Mouse (Mus musculus) mature B cell (primary cell): ENCODE results near the gene Lama1.

Experiments
- in situ Hi-C: fragments of 300-500 bp; cut with MboI; formaldehyde crosslinking; loops from 2 replicates; pipeline ENCODE4 v1.14.3; 2019

Gene Lama1

DNA sequence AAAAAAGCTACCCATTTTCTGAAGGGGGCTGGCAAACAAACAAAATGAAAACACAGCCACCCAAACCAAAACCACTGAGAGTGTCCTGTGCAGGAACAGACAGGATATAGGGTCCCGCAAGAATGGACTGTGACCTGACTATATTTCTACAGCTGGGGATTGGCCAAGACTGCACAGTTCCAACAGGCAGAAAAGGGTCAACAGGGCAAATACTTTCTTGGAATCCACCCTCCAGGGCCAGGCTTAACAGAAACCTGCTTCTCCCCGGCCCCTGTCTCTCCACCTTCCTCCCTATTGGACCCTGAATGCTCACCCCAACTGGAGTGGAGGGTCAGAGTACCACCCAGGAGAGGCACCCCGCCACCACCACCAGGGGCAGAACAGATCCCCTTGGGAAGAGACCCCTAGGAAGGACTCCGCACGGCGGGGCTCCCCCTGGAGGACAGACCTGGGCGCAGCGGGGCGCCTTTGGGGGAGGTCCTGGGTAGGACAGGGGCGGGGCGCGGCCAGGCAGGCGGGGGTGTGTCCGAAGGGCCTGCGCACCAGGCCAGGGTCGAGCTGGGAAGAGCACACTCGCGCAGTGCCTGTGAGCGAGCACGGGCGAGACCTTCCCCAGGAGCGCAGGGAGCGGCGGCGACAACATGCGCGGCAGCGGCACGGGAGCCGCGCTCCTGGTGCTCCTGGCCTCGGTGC is at the start of gene Lama1:
Lama1 (plus strand) TSS at position 566 of the 693 bp plus-strand sequence.
- in situ Hi-C loops, result no loop called here

DNA sequence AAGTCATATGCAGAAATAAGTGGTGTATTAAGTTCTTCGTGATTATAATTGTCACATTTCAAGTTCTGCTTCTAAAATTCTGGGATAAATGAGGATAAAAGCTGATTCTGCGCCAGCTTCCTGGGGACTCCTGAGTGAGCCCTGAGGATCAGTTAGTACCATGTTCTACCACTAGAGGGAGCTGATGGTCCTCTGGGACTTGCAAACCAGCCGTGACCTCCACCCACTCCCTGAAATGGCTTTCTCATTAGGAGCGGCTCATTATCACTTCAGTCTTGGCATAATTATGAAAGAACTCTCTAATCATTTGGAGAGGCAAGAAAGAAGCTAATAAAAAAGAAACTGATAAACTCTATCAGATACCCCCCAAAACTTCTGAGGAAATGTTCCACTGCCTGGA is 45.6 kb upstream of the Lama1 start:
- in situ Hi-C loops, result no loop called here

DNA sequence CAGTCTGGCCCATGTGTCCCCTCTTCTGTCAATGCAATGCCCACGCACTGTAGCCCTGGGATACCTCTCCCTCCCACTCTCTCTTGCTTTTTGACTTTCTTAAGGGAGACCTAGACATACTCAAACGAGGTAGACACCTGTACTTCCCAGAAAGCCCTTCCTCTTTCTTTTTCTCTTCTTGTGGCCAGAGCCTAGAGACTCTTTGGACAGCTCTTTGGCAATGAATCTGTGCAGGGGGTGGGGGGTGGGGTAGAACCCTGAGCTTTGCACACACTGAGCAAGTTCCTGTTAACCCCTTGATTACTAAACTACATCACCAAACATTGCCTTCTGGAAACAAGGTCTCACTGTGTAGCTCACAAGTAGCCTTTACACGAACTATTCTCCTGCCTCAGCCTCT is 32.8 kb upstream of the Lama1 start:
- in situ Hi-C loops, result no loop called here

GRCm38 (mm10) chr17:67666981-67667380 is 30.1 kb upstream of the Lama1 start:
- in situ Hi-C loops, result no loop called here

- in situ Hi-C loops, result no loop called here
Measured at GRCm38 (mm10) chr17:67667981-67668380, 29.1 kb upstream of the Lama1 start.

GRCm38 (mm10) chr17:67678576-67678975 is 18.5 kb upstream of the Lama1 start:
- in situ Hi-C loops, result no loop called here

- in situ Hi-C loops, result no loop called here
Measured at GRCm38 (mm10) chr17:67681084-67681483, 16.0 kb upstream of the Lama1 start.

GRCm38 (mm10) chr17:67685022-67685743 is 11.9 kb upstream of the Lama1 start:
- in situ Hi-C loops, result no loop called here

GRCm38 (mm10) chr17:67687505-67687904 is 9.6 kb upstream of the Lama1 start:
- in situ Hi-C loops, result no loop called here

DNA sequence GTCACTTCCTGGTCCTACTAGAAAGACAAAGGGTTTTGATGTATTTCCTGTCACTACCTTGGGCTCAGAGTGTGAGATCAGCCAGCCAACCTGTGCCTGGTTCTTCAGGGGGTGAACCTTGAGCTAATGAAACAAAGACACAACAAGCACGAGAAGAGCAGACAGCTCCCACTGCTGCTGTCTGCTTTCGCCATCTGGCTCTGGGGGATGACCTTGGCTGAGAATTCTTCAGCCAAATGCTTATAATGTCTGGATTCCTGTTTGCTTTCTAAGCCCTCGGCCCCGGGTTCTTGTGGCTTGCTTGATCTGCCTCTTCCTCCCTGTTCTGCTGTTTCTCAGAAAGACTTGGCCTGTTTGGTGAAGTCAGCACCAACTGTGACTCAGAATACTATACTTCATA is 6.4 kb upstream of the Lama1 start:
- in situ Hi-C loops, result no loop called here

GRCm38 (mm10) chr17:67692651-67693050 is 4.4 kb upstream of the Lama1 start:
- in situ Hi-C loops, result no loop called here

DNA sequence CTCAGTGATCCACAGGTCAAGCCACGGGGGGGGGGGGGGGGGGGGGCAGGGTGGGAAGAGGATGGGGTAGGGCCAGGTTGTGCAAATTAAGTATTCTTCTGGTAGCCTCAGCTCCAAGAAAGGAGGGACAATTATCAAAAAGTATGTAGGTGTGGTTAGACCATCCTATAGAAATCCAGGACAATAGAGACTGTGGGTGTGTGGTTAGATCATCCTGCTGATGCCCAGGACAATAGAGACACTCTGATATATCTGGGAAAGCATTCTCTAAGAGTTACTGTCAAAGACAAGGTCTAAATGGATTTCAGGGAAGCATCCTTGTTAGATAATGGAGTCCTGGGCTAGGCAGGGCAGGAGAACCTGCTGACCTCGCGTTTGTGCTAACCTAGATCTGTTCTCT is 3.2 kb upstream of the Lama1 start:
- in situ Hi-C loops, result no loop called here

GRCm38 (mm10) chr17:67697461-67697891 is 417 bp downstream of the Lama1 start:
- in situ Hi-C loops, result no loop called here

DNA sequence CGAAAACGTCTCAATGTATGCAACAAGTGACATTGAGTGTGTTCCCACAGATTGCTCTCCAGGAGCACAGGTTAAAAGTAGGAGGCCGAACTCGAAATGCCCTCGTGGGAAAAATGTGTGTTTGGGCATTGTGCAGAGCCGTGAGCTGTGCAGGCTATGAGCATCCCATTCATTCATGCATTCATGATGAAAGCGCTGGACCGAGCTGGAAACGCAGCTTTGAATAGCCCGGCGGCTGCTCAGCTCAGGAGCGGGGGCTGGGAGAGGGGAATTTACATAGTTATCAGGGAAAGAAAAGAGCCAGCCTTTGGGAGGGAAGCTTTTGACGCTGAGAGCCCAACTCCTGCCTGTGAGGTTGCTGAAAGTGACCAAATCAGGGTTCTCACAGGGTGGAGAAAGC is 1.2 kb downstream of the Lama1 start:
- in situ Hi-C loops, result no loop called here

- in situ Hi-C loops, result no loop called here
Measured at GRCm38 (mm10) chr17:67701761-67702160, 4.7 kb downstream of the Lama1 start.

DNA sequence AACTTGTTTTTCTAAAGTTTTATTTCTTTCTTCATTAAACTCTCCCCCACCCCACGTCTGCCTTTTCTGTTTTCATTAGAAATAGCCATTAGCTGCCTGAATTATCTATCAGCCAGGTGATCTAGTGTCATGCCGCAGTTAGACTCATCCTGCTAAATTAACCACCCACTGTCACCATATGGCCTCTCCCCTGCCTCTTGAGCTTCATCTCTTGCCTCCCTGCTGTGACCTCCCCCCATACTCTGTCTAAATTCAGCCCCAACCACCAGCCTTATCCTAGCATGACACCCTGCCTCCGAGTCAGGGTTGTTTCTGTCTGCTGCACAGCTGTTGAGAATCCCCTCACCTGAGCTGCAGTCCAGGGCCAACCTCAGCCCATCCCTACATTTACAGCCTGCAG is 5.9 kb downstream of the Lama1 start:
- in situ Hi-C loops, result no loop called here

DNA sequence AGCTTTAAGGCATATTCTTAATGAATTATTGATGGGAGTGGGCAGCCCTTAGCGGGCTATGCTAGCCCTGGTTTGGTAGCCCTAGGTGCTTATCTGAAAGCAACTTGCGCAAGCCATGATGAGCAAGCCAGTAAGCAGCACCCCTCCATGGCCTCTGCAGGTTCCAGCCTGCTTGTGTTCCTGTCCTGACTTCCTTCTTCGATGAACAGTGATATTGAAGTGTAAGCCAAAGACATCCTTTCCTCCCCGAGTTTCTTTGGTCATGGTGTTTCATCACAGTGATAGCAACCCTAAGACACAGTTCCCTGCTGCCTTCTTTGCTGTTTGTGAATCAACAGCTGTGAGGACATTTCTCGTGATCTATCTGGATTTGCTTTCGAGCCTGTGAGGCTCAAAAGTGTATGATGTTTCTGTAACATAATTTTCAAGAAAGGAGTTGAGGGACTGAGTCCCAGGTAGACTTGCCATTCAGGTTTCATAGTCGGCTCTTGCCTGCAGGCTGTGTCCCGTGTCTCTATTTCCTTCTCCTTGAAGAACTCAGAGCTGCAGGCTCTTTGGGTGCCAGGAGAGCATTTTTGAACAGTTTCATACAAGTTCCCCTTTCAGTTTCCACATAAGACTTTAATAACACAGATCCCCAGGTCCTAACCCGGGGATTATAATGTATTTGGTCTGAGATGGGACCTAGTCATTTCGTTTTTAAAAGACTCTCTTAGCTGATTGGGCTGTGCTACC is 8.1 kb downstream of the Lama1 start:
- in situ Hi-C loops, result no loop called here

- in situ Hi-C loops, result no loop called here
Measured at GRCm38 (mm10) chr17:67706372-67706771, 9.3 kb downstream of the Lama1 start.

GRCm38 (mm10) chr17:67707793-67708364 is 10.8 kb downstream of the Lama1 start:
- in situ Hi-C loops, result no loop called here

DNA sequence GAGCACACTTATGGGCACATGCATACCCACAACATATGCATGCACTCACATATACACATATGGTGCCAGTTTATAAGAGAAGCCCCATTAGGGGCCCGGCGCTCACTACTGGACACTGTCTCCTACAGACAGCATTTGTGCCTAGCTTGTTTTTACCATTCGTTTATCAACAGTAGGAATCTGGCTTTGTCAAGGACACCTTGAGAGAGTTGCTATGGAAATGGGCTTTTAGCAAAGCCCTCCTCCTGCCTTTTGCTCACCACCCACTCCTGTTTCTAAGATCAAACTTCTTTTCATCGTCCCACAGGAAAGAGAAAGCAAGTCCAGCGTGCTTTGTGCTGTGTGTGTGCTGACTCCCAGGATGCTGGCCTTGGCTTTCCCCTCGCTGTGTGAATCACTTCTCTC is 13.3 kb downstream of the Lama1 start:
- in situ Hi-C loops, result no loop called here

- in situ Hi-C loops, result no loop called here
Measured at GRCm38 (mm10) chr17:67711361-67711760, 14.3 kb downstream of the Lama1 start.

DNA sequence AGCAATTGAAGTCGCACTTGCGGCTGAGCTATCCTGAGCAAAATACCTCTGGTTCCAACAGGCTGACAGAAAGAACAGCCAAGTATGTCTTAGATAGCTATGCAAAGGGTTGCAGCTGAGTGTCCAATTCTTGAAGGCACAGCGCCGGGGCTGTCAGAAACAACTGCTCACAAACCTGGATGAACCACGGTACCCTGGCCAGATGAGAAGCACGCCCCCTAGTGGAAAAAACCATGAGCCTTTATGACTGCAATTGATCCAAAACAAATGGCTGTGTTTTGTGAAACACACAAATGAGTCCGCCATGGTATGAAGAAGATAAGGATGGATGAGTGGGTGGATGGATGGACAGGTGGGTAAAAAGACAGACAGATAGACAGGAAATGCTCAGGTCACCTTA is 15.9 kb downstream of the Lama1 start:
- in situ Hi-C loops, result no loop called here

DNA sequence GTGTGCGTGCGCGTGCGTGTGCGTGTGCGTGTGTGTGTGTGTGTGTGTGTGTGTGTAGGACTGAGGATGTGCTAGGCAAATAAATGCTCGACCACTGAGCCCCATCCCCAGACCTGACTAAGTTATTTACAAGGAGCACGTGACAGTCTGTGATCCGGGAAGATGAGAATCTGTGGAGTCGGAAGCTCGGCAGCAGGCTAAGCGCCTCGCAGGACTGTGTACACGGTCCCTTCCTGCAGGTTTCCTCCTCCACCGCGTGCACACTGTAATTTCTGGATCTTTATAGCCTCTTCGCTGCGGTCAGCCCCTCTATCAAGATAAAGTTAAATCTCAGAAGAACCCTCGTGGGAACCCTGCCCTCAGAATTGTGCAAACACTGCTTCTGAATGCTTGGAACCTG is 18.4 kb downstream of the Lama1 start:
- in situ Hi-C loops, result no loop called here
